Mouse (Mus musculus) urinary bladder, adult 2 months (tissue): ENCODE measurements around the gene Gclc. TPM values are rescaled to one million over a fixed set of nuclear protein-coding genes. Genes with fewer than 3 reads are reported as not detected.

Source experiments
- DNase-seq: peaks from one replicate; pipeline ENCODE4 v3.0.0; 2022; ENCODE audit warnings: low spot score
- polyA plus RNA-seq: library from polyadenylated mRNA; depleted of rRNA; stranded (reverse); fragments of >200 nt; gene quantifications from 2 replicates; pipeline ENCODE4 v1.2.3, GENCODE M21; 2012; rRNA removed

Gene Gclc
- 56.6 and 67.4 TPM in 2 replicates for polyA plus RNA-seq

GRCm38 (mm10) chr9:77753853-77754727 lies at the start of gene Gclc:
Gene Gclc (plus strand): TSS chr9:77754535.
- peak; percentile 93 for DNase-seq

GRCm38 (mm10) chr9:77706515-77706914 lies 47.8 kb upstream of the Gclc start:
- DNase-seq, result no peak

GRCm38 (mm10) chr9:77707433-77708139 lies 46.7 kb upstream of the Gclc start:
- DNase-seq, result no peak

DNA sequence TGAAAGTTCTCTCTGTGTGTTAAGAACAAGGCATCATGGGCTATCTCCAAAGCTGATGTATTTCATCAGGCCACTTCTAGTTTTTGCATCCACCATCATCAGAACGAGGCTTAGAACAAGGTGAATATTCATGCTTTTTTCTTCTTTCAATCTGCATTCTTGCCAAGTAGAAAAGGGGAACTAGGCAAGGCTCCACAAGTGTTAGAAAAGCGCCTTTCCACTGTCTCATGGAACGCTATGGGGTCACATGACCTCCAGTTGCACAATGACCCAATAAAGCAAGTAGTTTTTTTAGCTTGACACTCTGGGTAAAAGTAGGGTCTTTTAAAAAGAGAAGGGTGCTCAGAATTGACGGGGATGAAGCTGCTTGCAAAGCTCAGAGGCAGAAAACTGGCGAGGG lies 45.4 kb upstream of the Gclc start:
- DNase-seq, result no peak

DNA sequence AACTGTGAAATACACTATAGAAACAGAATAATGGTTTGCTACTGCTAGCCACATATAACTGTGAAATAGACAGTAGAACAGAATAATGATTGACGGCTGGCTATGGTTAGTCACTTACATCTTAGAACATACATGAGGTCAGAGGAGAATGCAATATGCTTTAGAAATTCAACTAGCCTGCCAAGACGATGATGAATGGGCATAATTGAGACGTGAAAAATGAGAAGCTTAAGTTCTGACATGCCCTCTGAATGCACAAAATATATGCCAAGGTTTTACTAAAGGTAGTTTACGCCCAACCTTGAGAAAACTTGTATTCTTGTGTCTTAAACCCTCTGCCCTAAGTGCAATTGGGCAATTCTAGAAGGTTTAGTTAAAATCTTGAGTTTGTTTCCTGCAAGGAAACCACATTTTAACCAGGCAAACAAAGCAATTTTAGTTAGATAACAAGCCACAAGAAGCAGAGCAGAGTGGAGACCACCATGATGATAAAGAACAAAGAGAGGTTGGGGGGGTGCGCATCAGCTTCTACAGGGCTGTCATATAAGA lies 43.2 kb upstream of the Gclc start:
- no peak for DNase-seq

DNA sequence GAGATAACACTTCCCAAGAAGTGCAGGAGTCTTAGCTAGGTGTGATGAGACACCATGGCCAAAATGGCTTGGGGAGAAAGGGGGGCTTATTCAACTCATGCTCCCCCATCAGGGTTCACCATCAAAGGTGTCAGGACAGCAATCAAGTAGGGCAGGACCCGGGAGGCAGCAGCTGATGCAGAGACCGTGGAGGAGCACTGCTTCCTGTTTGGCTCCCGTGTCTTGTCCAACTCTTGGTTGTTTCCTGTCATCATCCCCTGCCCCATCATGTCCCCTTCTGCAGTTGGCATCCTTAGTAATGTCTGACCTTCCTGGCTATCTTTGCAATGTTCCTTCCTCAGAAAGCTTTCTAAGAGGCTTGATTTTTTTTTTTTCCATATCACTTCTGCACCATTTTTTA lies 41.5 kb upstream of the Gclc start:
- no peak for DNase-seq

- DNase-seq, result no peak
Measured at GRCm38 (mm10) chr9:77713301-77713700, 41.0 kb upstream of the Gclc start.

DNA sequence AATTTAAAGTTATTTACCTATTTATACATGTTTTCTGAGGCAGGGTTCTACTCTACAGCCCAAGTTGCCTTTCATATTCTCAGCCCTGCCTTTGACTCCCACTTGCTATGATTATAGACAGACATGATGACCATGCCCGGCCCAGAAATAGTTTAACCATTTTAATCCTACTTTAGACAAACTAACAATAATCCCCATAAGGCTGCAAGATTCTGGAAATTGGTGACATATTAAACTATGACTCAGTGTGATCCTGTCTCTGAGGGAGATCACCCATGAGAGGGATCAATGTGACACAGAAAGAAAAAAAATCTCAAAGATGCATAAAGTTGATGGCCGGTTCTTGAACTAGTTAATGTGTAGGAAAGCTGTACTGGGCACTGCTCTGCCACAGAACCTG lies 39.1 kb upstream of the Gclc start:
- DNase-seq, result no peak

- no peak for DNase-seq
Measured at GRCm38 (mm10) chr9:77716009-77716408, 38.3 kb upstream of the Gclc start.

- no peak for DNase-seq
Measured at GRCm38 (mm10) chr9:77717831-77718435, 36.4 kb upstream of the Gclc start.

DNA sequence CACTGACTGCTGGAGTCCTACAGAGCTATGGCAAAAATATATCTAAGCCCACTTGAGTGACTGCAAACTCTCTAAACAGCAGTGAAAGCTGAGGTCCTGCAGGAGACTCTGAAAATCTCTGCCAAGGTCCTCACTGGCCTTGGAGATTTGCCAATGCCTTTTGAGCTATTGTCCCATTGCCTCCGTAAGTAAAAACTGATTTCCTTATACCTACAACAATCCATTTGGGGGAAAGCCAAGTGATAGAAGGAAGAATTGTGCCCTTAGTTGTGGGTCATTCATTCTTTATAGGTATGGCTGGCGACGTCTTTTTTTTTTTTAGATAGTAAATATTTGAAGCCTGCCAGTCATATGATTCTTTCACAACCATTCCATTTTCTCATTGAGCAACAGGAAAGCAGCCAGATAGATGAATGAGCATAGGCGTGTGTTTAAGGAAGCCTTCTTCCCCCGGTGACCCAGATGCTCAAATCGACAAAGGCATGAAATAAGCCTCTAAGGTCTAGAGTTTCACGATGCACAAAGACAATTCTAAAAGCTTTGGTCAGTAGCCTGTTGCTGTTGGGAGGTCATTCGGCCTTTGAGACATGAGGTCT lies 35.4 kb upstream of the Gclc start:
- DNase-seq, result no peak

DNA sequence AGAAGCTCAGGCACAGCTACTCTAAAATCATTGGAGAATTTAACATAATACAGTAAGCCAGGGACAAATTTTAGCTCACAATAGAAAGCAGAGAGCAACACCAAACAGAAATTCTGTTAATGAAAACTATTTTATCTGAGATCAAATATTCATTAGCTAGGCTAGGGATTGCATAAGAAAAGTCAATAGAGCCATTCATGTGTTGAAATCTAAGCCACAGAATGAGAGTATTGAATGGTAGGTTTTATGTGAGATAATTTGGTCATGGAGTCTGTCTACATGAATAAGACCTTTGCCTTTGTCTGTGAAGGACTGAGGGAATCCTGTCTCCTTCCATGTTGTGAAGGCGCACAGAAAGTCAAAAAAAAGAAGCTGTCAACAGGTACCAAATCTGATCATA lies 34.7 kb upstream of the Gclc start:
- no peak for DNase-seq

- no peak for DNase-seq
Measured at GRCm38 (mm10) chr9:77722381-77722780, 32.0 kb upstream of the Gclc start.

GRCm38 (mm10) chr9:77724216-77724615 lies 30.1 kb upstream of the Gclc start:
- DNase-seq, result no peak

DNA sequence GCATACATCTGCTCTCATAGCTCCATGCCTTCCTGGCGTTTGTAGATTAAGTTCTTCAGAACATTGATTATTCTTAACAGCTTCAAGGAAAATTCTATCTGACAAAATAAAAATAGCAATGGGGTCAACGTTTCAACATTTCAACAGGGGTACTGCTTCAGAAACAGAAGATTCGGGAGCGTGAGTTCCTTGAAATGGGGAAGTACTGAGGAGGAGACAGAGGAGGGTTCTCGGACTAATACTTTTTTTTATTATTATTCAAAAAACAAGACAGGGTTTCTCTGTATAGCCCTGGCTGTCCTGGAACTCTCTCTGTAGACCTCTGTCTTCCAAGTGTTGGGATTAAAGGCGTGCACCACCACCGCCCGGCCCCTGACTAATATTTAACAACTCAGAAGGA lies 28.9 kb upstream of the Gclc start:
- DNase-seq, result no peak

DNA sequence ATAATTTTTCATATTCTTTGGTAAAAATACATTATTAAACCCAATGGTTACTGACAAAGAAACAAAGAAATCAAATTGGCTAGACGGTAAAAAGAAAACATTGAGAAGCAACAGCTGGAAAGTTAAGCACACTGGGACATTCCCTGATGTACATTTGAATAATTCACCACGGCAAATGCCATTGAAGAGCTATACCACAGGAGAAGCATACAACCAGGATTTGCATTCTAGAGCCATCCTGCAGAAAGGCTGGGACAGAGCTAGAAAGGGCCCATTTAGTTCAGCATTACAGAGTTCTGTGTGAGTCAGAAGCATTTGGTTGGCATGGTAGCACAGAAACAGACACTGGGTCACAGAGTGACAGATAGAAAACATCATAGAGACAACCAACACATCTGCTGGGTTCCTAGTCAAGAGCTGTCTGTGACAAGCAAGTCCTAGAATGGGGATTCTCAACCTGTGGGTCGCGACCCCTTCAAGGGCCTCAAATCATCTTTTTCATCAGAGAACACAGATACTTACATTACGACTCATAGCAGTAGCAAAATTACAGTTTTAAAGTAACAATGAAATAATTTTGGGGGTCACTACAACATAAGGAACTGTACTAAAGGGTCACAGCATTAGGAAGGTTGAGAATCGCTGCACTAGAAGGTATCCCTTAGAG lies 28.2 kb upstream of the Gclc start:
- DNase-seq, result no peak

GRCm38 (mm10) chr9:77727012-77727411 lies 27.3 kb upstream of the Gclc start:
- no peak for DNase-seq

DNA sequence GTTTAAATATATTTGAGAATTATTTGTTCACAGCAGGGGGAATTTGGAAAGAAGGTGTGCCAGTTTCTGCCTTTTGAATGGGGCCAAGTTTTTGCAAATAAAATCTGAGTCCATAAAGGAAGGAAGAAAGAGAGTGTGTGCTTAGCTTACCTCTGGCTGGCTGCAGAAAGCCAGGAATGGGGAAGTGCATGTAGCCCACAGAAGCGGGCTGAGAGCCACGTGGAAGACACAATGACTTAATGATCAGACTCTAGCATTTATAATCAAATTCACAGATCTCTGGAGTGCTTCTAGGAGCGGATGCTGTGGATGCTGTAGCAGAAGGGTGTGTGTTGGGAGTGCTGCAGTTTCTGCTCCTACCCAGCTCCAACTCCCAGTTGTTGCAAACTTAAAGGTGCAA lies 22.3 kb upstream of the Gclc start:
- DNase-seq, result no peak

- no peak for DNase-seq
Measured at GRCm38 (mm10) chr9:77737298-77738041, 16.9 kb upstream of the Gclc start.

DNA sequence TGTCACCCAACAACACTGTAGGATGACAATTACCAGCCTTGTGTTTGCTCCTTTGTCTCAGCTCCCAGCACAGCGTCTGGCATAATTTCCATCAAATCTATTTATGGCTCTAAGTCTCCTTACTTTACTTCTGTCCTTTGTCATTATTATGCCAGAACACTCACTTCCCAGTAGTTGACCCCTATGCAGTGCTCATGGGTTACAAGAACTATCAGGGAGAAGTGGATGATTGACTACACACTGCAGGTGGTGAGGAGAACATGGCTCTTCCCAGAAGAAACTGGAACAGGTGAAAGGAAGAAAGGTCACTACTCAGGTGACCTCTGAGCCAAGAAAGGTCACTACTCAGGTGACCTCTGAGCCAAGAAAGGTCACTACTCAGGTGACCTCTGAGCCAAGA lies 12.9 kb upstream of the Gclc start:
- no peak for DNase-seq

DNA sequence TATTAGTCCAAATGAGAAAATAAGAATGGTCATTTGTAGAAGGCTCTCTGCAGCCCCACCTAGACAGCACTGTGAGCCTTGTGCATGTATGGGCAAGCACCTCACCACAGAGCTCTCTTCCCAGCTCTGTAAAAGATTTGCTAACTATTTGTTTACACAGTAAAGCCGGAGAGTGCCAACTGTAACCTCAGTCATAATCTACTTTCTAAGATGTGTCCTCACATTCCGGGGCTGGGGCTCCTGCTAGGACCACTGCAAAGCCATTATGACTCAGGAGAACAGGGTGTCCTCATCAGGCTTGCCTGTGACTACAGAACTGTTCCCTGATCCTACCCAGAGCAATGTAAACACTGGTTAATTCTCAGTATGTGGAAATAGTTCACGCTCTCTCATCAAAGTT lies 9.5 kb upstream of the Gclc start:
- no peak for DNase-seq
